Mouse (Mus musculus) B cell, adult 67 days (primary cell): ENCODE data around the gene Gm11541. TPM values are rescaled to one million over a fixed set of nuclear protein-coding genes. Genes with fewer than 3 reads are reported as not detected.

Experiments
- total RNA-seq, 2 experiments: library from RNA; stranded (reverse); gene quantifications; 4 replicates each; pipeline ENCODE4 v1.2.4; 2023

Gm11541 gene
- total RNA-seq, result not detected

GRCm38 (mm10) chr11:94704472-94704871 lies at the start of gene Gm11541:
Gene Gm11541 (minus strand): TSS chr11:94704499.

DNA sequence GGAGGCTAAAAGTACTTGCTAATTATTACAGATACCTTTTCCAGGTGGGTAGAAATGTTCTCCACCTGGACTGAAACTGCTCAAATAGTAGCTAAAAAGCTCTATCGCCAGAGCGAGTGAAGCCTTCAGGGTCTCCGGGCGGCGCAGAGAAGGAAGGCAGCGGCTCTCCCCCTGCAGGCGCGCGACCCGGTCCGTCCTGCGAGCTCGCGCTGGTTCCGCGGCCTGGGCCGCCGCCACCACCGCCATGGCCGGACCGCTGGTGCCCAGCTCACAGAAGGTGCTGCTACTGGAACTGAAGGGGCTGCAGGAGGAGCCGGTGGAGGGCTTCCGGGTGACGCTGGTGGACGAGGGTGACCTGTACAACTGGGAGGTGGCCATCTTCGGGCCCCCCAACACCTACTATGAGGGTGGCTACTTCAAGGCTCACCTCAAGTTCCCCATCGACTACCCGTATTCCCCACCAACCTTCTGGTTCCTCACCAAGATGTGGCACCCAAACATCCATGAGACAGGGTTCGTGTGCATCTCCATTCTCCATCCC lies 37.5 kb upstream of the Gm11541 start, which contains the start of gene Cdc34b:
Cdc34b (plus strand) TSS at position 51 of the 541 bp plus-strand sequence.

DNA sequence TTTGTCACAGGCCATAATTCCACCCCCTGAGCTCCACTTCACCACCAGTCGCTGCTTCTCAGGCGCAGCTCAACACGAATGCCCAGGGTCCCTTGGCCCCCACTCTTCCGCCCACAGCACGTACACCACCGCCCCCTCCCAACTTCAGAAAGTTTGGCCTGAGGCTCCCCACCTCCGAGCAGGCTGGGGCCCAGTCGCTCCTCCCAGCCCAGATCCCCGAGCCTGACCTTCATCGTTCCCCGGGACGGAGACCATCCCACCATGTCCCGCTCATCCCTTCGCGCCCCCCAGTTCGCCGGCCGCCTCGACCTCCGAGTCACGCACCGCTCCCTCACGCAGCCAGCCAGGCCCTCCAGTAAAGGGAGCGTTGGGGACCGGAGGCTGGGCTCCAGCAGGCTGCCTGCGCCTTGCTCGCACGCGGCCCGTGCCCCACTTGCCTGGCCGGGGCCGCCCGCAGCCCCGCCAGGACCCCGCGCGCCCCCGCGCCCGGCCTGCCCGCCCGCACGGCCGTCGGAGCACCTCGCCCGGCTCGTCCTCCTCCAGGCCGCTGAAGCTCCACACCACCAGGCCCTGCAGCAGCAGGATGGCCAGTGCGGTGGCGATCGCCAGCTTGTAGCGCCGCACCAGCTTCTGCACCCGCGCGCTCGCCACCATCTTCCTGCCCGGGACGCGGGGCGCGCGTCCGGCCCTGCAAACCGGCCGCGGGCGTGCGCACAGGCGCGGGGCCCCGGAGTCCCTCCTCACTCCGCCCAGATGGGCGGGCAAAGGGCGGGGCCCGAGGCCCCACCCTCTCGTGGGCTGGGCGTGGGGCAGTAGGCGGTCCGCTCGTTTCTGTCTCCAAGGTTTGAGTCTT lies 27.3 kb downstream of the Gm11541 start, which contains the start of gene Xylt2:
Xylt2 (minus strand) TSS at position 762 of the 853 bp plus-strand sequence.

DNA sequence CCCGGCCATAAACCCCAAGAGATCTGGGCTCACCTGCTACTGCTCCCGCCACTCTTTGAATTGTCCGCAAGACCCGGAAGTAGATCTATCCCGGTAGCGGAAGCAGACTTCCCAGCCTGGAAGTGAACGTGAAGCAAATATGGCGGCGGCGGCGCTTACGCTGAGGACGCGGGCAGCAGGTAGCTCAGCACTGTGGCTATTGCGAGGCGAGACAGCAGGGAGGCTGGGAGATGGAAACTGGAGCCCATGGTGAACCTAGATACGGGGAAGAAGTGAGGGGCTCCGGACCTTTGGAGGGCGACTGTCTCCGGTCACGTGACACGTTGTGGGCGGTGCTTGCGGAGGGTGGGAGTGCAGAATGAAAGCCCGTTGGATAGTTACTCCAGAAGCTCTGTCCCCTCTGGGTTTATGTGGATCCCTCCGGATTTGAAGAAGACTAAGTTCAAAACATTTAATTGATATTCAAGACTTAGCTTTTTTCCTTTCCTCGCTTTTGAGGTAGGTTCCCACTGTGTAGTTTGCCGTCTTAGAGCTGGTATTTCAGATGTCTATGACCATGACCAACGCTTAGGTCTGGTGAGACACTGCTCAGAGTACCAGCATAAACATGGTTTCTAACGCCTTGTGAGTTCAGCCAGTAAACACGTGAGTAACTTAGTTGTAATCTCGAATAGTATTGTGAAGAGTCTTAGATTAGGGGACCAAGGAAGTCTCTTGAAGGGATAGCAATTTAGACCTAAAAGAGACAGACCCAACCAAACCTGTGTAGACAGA lies 50.4 kb downstream of the Gm11541 start, which contains the start of the genes Mrpl27 and Eme1:
Mrpl27 (plus strand) TSS at position 105 of the 774 bp plus-strand sequence.
Eme1 (minus strand) TSS at position 302 of the 774 bp plus-strand sequence.

Other genes with a start within 250 kb of the Gm11541 start
- not detected for gene Cacna1g, start 230.3 kb downstream of the Gm11541 start, total RNA-seq
- not detected for gene Spata20, start 218.3 kb downstream of the Gm11541 start, total RNA-seq
- gene Epn3, start 204.5 kb downstream of the Gm11541 start, total RNA-seq, result not detected
- 1 to 10 TPM in 1 of 2 experiments, not detected in 1; 1.0 TPM for gene Mycbpap, start 182.8 kb downstream of the Gm11541 start, total RNA-seq
- gene Rsad1, start 155.2 kb downstream of the Gm11541 start, total RNA-seq, result 1 to 10 TPM; 7.9 to 9.0 TPM
- not detected for gene Chad, start 139.5 kb downstream of the Gm11541 start, total RNA-seq
- gene Acsf2, start 102.6 kb downstream of the Gm11541 start, total RNA-seq, result 10 to 100 TPM; 79.2 to 95.4 TPM
- gene Lrrc59, start 74.7 kb downstream of the Gm11541 start, total RNA-seq, result 10 to 100 TPM; 62.1 to 68.1 TPM
- 10 to 100 TPM; 16.9 to 25.4 TPM for gene Mrpl27, start 50.7 kb downstream of the Gm11541 start, total RNA-seq
- 1 to 10 TPM; 1.4 to 2.3 TPM for gene Eme1, start 50.5 kb downstream of the Gm11541 start, total RNA-seq
- gene Xylt2, start 27.0 kb downstream of the Gm11541 start, total RNA-seq, result 10 to 100 TPM; 20.6 to 28.2 TPM
- under 1 TPM in 1 of 2 experiments, not detected in 1; 0.47 TPM for gene Cdc34b, start 37.3 kb upstream of the Gm11541 start, total RNA-seq
- gene Tmem92, start 78.2 kb upstream of the Gm11541 start, total RNA-seq, result not detected
- 1 to 10 TPM in 1 of 2 experiments, not detected in 1; 1.2 TPM for gene Col1a1, start 231.7 kb upstream of the Gm11541 start, total RNA-seq